Mouse (Mus musculus) granulocyte monocyte progenitor cell, adult 5-6 weeks (primary cell): ENCODE data around the gene Epm2aip1. TPM values are rescaled to one million over a fixed set of nuclear protein-coding genes. Genes with fewer than 3 reads are reported as not detected.
A peak's percentile ranks its signal among the peaks of the same experiment; 100 is the strongest.

ENCODE experiments used
- ATAC-seq: replicated peaks from 2 replicates; pipeline ENCODE4 v1.8.0; 2016; ENCODE audit warnings: mild to moderate bottlenecking, moderate TSS enrichment, inconsistent platforms; ENCODE audit not compliant: poor library complexity, severe bottlenecking
- total RNA-seq, 2 experiments: library from RNA; stranded (forward) in 1 of 2; stranded (reverse) in 1 of 2; fragments of 200-712, 200-1000 nt in 1 of 2; fragments of >200 nt in 1 of 2; fragmentation: Nextera tagmentation in 1 of 2; gene quantifications; 2 replicates each; pipeline ENCODE4 v1.2.3; 2014 to 2017

Epm2aip1 gene
- total RNA-seq (2014; fragmentation: Nextera tagmentation) (21.9 and 25.8 TPM in 2 replicates), total RNA-seq (2017) (15.9 and 18.7 TPM in 2 replicates)

- peak; percentile 85 for ATAC-seq
These were observed at the start of gene Epm2aip1, which contains the start of gene Mlh1 for GRCm38 (mm10) chr9:111271434-111272160. Gene Epm2aip1 (plus strand): TSS chr9:111271929. Gene Mlh1 (minus strand): TSS chr9:111271791.

GRCm38 (mm10) chr9:111223406-111223805 lies 48.3 kb upstream of the Epm2aip1 start:
- ATAC-seq: no peak

GRCm38 (mm10) chr9:111228446-111228845 lies 43.3 kb upstream of the Epm2aip1 start:
- no peak for ATAC-seq

- ATAC-seq: no peak
These were observed 37.0 kb upstream of the Epm2aip1 start for GRCm38 (mm10) chr9:111234701-111235100.

- no peak for ATAC-seq
These were observed 34.0 kb upstream of the Epm2aip1 start for GRCm38 (mm10) chr9:111237726-111238125.

- no peak for ATAC-seq
These were observed 31.9 kb upstream of the Epm2aip1 start for GRCm38 (mm10) chr9:111239821-111240220.

GRCm38 (mm10) chr9:111243384-111243783 lies 28.3 kb upstream of the Epm2aip1 start:
- ATAC-seq: no peak

- ATAC-seq: no peak
These were observed 26.2 kb upstream of the Epm2aip1 start for GRCm38 (mm10) chr9:111245546-111245945.

GRCm38 (mm10) chr9:111247682-111248246 lies 24.0 kb upstream of the Epm2aip1 start:
- no peak for ATAC-seq

GRCm38 (mm10) chr9:111252161-111252869 lies 19.4 kb upstream of the Epm2aip1 start:
- no peak for ATAC-seq

- ATAC-seq: no peak
These were observed 11.3 kb upstream of the Epm2aip1 start for GRCm38 (mm10) chr9:111260360-111260985.

GRCm38 (mm10) chr9:111261356-111261755 lies 10.4 kb upstream of the Epm2aip1 start:
- ATAC-seq: no peak

GRCm38 (mm10) chr9:111267998-111268397 lies 3.7 kb upstream of the Epm2aip1 start:
- ATAC-seq: no peak

GRCm38 (mm10) chr9:111270606-111271005 lies 1.1 kb upstream of the Epm2aip1 start:
- no peak for ATAC-seq

- ATAC-seq: peak; percentile 61
These were observed 684 bp upstream of the Epm2aip1 start for GRCm38 (mm10) chr9:111271056-111271433.

- 0 out of 2 replicates have a peak, but pooled peaks have one; percentile 0 for ATAC-seq
These were observed 627 bp downstream of the Epm2aip1 start for GRCm38 (mm10) chr9:111272356-111272755.

GRCm38 (mm10) chr9:111272996-111273785 lies 1.5 kb downstream of the Epm2aip1 start:
- no peak for ATAC-seq

- no peak for ATAC-seq
These were observed 2.2 kb downstream of the Epm2aip1 start for GRCm38 (mm10) chr9:111273958-111274357.

GRCm38 (mm10) chr9:111275156-111275555 lies 3.4 kb downstream of the Epm2aip1 start:
- ATAC-seq: no peak

- no peak for ATAC-seq
These were observed 13.3 kb downstream of the Epm2aip1 start for GRCm38 (mm10) chr9:111285061-111285460.
